Mouse (Mus musculus): ENCODE data around the gene Cpm.

Gene Cpm

DNA sequence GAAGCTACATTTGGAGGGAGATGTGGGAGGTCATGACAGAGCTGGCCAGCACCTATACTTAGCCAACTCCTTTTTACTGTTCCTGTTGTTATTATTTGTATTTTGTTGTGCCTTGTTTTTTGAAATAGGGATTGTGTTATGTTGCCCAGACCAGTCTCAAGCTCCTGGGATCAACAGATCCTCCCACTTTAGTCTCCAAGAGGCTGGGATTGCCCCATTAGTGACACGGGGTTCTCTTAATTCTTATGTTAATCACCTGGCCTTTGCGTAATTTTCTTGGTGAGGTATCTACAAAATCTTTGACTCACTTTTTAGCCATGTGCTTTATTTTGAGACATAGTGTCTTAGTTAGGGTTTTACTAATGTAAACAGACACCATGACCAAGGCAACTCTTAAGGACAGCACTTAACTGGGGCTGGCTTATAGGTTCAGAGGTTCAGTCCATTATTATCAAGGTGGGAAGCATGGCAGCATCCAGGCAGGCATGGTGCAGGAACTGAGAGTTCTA lies 18.7 kb downstream of the Cpm start:
- DNase-seq (ENCODE audit: low spot score in 2 of 2): no peak

DNA sequence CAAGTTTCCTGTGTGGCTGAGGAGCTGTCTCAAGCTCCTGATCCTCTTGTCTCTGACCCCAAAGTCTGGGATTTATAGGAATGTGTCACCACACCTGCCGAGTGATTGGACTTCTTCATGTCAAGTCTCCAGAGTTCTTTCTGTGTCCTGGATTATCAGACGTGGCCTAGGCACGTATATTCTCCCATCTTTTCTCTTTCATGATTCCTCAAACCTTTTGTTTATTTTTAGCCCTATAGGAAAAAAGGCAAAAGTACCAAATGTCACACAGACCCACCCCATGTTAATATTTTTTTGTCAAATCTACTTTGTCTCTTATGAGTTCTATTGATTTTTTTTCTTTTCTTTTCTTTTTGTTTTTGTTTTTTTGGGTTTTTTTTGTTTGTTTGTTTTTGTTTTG lies 19.3 kb downstream of the Cpm start:
- DNase-seq (ENCODE audit: low spot score in 2 of 2): no peak

DNA sequence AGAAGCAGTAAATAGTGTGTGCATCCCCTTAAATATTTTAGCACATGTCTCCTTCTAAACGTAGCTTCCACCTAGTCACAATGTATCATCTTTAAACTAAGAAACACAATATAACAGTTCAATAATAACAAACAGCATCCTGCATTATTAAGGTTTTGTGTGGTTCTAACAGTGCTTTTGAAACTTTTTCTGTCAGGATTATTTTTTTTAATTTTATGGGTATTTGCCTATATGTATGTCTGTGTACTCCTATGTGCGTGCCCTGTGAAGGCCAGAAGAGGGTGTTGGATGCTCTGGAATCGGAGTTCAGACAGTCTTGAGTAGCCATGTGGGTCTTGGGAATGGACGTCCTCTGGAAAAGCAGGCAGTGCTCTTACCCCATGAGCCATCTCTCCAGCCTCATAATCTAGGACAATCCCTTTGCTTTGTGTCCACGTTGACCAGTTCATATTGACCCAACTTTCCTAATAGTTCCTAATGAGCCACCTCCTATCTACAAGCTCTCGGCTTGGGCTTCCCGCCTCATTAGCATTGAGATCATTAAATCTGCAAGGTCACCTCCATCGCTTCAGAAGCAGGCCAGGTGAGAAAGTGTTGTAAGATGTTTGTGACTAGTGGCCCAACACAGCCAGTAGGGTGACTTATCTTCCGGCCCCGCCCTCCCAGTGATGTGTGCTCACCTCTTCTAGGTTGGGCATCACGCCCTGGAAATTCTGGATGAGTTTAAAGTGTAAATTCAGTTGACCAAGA lies 20.2 kb downstream of the Cpm start:
- no peak for DNase-seq (ENCODE audit: low spot score in 2 of 2)

DNA sequence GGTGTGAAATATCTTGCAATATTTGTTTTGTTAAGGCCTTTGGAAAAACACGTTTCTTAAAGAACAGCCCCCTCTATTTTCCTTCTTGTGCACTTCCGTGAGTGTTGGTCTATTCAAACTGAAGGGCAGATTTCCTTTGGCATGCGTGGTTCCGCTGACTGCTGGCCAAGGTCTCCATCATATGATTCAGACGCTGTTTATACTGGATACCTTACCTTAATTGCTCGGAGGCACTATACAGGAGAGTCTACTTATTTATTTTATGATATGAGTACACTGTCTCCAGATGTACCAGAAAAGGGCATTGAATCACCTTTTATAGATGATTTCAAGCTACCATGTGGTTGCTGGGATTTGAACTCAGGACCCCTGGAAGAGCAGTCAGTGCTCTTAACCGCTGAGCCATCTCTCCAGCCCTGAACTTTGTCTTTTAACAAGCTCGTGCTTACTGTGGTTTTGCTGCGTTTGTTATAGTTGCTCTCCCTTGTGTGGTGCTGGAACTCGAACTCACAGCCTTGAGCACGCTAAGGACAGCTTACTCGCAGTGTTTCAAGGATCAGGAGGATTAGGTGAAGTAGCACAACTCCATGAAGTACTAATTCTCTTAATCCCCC lies 20.8 kb downstream of the Cpm start:
- DNase-seq (ENCODE audit: low spot score in 2 of 2): no peak

DNA sequence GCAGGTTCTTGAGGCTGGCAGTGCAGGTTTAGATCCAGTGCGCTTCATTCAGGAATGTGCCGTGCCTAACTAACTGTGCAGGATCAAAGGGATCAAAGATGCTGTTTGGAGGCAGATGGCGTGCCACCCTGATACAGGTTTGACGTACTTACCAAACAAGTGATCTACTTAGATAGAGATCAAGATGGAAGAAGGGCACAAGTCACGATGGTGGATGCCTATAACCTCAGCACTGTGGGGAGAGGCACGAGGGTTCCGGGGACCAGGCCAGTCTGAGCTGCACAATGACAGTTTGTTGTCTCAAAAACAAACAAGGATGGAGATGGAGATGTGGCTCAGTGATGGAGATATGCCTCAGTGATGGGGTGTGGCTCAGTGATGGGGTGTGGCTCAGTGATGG lies 21.4 kb downstream of the Cpm start:
- DNase-seq (ENCODE audit: low spot score in 2 of 2): no peak

DNA sequence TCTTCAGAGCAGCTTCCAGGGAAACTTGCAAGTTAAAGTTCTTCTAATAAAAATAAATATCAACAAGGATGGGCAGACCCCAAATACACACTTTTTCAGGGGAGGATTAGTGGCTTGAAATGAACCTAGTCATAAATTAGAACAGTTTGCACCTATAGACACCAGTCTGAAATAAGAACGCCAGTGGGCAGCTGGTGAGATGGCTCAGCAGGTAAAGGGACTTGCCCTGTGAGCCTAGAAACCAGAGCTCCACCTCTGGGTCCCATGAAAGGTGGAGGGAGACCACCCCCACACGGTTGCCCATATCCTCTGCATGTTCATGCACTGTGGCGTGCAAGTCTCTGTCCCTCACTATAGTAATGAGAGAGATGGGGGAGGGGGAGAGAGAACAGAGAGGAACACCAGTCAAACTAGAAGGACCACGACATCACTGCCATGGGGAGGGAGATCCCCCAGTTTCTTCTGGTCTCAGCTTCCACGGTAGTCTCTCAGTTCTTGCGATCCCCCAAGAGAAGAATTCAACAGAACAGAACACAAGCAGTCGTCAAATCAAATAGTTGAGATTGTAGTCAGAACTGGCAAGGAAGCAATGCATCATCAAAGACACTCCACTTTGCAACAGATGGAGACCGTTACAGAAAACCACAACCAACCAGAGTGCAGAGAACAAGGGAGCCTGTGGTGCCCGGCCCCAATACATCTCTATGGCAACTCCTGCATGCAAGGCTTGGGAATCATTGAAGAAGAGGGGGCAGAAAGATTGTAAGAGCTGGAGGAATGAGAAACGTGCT lies 22.5 kb downstream of the Cpm start:
- no peak for DNase-seq (ENCODE audit: low spot score in 2 of 2)

DNA sequence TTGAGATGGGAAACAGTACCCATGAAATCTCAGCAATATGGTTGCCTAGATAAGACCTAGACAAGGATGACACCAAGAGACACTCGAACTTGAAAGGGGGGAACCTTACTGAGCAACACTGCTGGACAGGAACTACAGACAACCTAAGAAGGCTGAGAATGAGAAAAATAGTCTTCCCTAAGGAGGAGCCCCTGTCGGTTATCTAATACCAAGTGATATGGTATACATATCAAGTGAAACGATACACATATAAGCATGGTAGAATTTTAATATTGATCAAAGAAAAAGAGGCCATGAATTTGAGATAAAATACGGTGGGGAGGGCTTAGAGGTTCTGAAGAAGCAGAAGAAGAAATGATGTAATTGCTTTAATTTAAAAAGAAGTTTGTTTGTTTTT lies 23.1 kb downstream of the Cpm start:
- no peak for DNase-seq (ENCODE audit: low spot score in 2 of 2)

DNA sequence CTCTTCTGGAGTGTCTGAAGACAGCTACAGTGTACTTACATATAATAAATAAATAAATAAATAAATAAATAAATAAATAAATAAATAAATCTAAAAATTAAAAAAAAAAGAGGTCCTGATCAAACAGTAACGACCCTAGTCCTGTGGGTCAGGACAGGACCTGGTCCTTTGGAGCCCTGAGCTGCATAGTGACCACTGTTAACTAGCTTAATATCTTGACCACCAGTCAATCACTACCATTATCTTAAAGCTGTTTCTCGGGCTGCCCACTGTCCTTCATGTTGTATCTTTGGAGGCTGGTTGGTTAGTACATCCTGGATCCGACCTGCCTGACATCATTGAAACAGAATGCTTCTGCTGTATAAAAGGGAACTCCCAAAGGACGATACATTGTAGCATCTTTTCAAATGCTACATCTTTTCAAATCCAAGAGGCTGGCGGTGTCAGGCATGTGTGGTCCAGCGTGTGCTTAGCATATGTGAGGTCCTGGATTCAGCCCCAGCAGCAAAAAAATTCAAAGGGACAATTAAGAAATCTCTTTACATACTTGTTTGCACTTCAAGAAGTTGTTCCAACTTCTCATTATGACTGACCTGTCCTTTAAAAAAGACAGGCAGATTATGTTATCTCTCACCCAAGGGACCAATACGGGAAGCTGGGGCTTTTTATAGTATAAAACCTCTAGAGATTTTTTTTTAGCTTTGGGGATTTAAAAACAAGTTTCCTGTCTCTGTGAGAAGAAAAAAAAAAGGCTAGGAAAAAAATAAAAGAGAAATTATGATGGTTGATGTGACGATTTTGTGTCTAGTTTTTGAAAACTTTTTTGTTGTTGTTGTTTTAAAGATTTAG lies 23.9 kb downstream of the Cpm start:
- no peak for DNase-seq (ENCODE audit: low spot score in 2 of 2)

DNA sequence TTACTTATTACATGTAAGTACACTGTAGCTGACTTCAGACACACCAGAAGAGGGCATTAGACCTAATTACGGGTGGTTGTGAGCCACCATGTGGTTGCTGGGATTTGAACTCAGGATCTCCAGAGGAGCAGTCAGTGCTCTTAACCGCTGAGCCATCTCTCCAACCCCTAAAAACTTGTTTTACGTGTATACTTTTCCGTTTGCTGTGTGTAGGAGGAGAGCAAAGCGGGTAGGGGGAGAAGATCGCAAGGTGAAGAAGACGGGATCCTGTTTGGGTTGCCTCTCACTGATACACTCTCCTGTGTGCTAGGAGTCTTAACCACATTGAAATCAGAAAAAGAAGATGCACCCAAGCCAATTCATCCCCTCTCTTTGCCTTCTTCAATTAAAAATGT lies 24.5 kb downstream of the Cpm start:
- DNase-seq (ENCODE audit: low spot score in 2 of 2): no peak

DNA sequence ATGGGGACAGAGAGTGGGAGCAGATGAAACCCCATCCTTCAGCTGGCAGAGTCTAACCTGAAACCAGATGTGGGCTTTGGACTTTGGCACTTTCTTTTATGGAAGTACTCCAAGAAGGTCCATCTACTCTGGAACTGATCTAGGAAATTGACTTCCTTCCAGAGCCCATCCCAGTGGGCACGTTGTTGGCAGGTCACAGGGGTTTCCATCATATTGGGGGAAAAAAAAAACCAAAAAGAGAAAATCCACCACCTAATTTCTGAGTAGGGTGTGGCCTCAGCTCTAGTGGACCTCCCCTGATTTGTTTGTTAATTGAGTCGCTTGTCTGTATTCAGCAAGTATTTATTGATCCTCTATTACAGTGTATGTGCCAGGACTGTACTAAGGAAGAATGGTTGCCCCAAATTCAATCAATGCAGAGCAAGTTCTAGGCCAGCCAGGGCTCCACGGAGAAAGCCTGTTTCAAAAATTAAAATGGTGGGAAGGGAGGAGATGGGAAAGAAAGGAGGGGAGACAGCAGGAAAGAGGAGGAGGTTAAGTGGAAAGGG lies 25.4 kb downstream of the Cpm start:
- DNase-seq (ENCODE audit: low spot score in 2 of 2): no peak

DNA sequence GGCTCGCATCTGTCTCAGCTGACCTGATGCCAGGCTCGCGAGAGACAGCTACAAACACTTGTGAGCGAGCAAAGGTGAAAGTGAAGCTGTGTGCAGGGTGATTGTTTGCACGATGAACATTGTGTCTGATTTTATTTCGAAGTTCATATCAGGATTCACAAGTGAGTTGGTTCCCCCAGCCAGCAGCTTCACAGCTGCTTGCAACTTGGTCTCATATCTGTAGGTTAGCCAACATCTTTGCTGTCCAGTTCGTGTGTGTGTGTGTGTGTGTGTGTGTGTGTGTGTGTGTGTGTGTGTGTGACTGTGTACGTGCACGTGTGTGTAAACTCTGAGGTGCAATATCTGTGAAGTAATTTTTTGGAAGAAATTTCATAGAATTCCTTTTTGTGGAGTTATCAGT lies 26.2 kb downstream of the Cpm start:
- no peak for DNase-seq (ENCODE audit: low spot score in 2 of 2)

DNA sequence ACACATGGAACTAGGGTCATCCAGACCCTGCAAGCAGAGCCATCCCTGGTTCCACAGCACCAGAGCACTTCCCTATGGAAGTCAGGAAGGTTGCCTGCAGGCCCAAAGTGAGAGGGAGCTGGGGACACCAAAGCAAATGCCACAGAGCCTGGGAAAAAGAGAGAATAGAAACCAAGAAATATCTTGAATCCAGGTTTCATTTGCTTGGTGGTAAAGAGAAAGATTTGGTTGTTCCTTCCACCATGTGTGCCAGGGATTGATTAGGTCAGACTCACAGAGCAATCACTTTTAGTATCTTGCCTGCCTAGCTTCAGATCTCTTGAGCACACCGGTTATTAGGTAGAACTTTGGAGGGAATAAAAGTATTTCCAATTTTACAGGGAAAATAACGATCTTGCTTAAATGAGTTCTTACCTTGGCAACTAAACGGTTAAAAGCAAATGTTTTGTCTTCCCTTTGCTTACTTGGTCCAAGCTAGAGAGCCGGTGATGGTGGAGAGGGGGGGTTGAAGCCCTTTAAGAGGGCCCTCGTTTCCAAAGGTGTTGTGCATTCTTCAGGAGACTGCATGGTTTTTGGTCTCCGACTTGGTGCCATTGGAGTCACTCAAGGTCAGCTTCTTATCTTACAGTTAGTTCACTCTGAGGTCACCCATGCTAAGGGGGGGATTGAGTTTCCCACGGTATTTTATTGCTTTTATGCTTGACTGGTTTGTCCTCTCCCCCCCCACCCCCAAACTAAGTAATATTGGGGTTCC lies 26.8 kb downstream of the Cpm start:
- DNase-seq (ENCODE audit: low spot score in 2 of 2): no peak

DNA sequence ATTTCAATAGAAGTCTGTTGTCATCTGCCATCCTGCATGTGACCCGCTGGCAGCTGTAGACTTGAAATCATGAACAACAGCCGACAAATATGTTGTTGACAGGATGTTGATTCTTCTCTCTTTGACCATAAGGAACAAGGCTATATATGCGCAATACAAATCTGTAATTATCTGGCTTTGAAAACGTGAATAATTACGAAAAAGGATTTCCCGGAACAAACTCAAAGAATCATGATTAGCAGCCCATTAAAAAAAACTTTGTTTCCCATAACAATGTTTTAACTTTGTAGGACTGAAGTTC lies 27.3 kb downstream of the Cpm start:
- no peak for DNase-seq (ENCODE audit: low spot score in 2 of 2)

DNA sequence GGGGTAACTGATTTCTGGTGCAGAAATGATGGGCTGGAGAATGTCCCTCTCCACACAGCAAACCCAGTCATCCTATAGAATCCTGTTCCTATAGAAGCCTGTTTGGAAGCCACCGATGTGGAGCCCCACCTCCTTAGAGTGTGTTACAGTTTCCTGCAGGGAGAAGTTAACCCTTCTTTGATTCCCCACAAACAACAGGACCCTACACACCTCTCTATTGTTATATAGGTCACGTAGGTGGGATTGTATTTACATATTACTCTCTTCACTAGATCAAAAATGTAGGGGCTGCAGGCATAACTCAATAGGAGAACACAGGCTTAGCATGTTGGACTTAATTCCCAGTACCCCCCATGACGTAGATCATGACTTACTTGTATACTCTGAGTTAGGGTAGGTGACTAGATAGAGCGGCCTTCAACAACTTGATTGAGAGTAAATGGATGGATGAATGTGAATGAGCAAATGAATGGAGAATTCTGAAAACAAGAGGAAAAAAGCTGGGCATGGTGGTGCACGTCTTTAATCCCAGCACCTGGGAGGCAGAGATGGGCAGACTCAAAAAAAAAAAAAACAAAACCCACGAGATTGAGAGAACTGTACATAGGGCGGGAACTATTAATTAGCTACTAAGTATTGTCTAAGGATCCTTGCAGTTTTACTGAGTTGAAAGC lies 27.8 kb downstream of the Cpm start:
- DNase-seq (ENCODE audit: low spot score in 2 of 2): no peak

DNA sequence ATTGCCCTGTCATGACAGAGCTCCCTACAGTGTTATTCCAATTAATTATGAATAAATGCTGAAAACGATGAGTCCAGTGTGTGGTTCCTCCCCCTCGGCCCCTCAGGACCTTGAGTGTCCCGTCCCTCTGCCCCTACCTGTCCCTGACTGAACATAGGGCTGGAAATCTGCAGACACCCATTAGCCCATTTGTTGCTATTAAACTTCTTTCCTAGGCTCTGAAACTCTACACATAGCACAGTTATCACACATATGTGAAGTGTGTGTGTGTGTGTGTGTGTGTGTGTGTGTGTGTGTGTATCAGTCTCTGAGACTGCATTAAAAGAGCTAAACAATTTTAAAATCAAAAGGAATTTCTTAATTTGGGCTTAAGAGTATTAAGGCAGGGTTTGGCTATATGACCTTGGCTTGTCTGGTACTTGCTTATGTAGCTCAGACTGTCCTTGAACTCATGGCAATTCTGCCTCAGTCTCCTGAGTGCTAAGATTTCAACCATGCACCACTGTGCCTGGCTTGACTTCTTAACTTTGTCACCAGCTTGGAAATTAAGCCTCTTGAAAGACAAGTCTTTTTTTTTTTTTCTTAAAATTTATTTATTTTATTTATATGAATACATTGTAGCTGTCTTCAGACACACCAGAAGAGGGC lies 28.5 kb downstream of the Cpm start:
- no peak for DNase-seq (ENCODE audit: low spot score in 2 of 2)

DNA sequence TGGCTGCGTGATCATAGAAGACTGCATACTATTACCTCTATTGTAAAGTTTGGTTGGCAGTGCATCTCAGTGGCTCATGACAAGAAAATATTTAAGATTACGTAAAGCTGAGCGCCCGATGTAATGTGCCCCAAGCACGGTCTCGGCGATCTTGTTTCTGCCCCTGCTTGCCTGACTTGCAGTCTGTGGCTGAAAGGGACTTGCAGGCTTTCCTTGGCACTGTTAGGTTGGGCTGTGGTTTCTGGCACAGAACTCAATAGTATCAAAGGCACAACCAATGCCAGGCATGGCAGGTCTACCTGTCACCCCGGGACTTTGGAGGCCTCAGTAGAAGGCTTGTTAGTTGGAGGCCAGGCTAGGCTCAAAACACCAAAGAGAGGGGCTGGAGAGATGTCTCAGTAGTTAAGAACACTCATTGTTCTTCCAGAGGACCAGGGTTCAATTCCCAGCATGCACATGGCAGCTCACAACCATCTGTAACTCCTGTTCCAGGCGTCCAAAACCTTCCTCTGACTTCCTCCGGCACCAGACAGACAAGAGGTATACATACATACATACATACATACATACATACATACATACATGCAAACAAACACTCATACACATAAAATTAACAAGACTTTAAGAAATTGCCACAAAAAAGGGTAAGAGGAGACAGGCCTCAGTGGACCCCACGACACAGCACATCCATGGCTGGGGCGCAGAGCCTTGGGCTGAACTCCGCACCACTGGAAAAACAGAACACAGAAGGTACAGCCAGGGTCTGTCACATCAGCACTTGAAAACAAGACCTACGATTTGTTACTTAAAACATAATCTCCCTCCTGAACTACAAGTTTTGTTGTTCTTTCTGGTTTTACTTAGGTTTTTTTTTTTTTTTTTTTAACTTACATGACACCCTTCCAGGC lies 29.5 kb downstream of the Cpm start:
- no peak for DNase-seq (ENCODE audit: low spot score in 2 of 2)

DNA sequence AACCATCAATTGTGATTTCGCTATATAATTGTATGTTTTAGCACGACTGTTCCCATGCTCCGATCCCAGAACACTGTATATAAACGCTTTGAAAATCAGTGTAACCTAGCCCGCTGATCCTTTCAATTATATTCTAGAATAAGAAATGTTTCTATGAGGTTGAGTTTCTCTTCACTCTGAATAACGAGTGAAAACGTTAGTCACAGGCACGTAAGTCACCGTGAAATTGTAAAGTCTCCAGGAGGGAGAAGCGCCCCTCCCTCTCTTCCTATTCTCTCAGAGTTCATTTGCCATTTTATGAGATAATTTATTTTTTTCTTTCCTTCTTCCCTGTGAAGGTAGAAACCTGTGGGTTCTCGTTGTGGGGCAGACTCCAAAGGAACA lies 30.1 kb downstream of the Cpm start:
- DNase-seq (ENCODE audit: low spot score in 2 of 2): no peak

DNA sequence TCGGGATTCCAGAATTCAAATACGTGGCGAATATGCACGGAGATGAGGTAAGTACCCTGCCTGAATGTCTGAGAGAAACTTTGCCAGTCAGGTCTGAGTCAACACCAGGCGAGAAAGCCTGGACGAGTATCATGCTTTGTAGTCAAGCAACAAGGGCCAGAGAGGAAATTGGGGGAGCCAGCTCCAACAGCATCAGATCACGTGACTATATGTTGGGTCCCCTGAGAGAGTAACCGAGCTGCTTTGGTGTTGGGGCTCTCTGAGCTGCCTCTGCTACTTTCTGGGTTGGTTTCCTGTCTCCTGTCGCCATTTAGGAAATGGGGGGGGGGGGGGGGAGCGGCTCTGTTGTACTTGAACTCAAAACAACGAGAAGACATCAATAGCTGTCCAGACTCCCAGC lies 30.5 kb downstream of the Cpm start:
- DNase-seq (ENCODE audit: low spot score in 2 of 2): no peak

All from right cerebral cortex, postnatal 36 days (tissue).